Mouse (Mus musculus) right cerebral cortex, adult 18-20 months (tissue): ENCODE results near the gene Gm3893.
"Not testable (repeated sequence)": the region's sequence is repeated elsewhere in the genome, so short reads cannot be mapped to it uniquely, and the experiment has no call there.

Experiments
- DNase-seq: peaks from one replicate; pipeline ENCODE4 v3.0.0; 2022; ENCODE audit warnings: mixed read lengths

Gene Gm3893

GRCm38 (mm10) chr4:42090907-42091306 lies at the start of gene Gm3893:
Gm3893 (plus strand) TSS chr4:42091207.
- DNase-seq: not testable (repeated sequence)

GRCm38 (mm10) chr4:42114517-42114916 lies 23.5 kb downstream of the Gm3893 start, which contains the start of gene Gm13304:
Gm13304 (plus strand) TSS chr4:42114817.
- not testable (repeated sequence) for DNase-seq
